Mouse (Mus musculus) E14TG2a.4 (cell line): ENCODE data around the gene Fam198b.

Experiments
- CTCF ChIP-seq: conservative IDR thresholded peaks from 2 replicates; pipeline ENCODE4 v1.5.1; 2014; ENCODE audit warnings: low read length
- POU5F1 ChIP-seq: IDR thresholded peaks from 2 replicates; pipeline ENCODE4 v1.6.1; 2014; ENCODE audit warnings: low read length, borderline replicate concordance

DNA sequence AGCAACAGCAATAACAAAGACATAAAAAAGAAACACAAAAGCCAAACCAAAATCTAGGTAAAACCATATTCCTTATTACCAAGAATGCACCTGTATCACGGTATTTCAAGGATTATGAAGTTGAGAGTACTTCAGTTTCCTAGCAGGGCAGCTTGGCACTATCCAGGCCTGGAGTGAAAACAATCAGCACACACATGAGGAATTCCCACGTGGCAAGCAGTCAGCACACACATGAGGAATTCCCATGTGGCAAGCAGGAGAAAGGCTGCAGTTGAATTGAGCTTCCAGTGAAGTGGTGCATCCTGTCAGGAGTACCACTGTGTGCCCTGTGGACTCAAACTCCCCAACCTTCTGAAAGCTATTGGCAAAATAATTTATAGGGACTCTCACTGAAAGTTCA lies 2.7 kb upstream of the Fam198b start:
- TF ChIP-seq CTCF (no peak), POU5F1 (no peak)
